Mouse (Mus musculus): ENCODE measurements around the gene Btbd8. TPM values are rescaled to one million over a fixed set of nuclear protein-coding genes. Genes with fewer than 3 reads are reported as not detected.

Btbd8 gene
- polyA plus RNA-seq, 1 experiment, result 1.2 TPM

GRCm38 (mm10) chr5:107491036-107491435, 53.2 kb downstream of the Btbd8 start:
- no peak for TF ChIP-seq POLR2A (IDR thresholded peaks at IDR 0.05; ENCODE audit: borderline replicate concordance, extremely low read depth, low read depth, low read length)
- TF ChIP-seq CTCF (IDR thresholded peaks at IDR 0.05; ENCODE audit: insufficient read depth, low read length), result no peak
- DNase-seq, result no peak
- no peaks in the 10 kb centered on the region for H3K4me1 ChIP-seq (ENCODE audit: control insufficient read depth, insufficient read depth, low read length)

GRCm38 (mm10) chr5:107492471-107492870, 54.7 kb downstream of the Btbd8 start:
- Histone ChIP-seq H3K4me1 (ENCODE audit: control insufficient read depth, insufficient read depth, low read length) (no peaks in the 10 kb centered on the region), H3K4me3 (replicated peaks; ENCODE audit: extremely low read depth, low read depth, low read length) (no peak overlapping the region)
- TF ChIP-seq POLR2A (IDR thresholded peaks at IDR 0.05; ENCODE audit: borderline replicate concordance, extremely low read depth, low read depth, low read length), result no peak
- TF ChIP-seq CTCF (IDR thresholded peaks at IDR 0.05; ENCODE audit: insufficient read depth, low read length), result no peak
- WGBS, result 93% methylated on average over 2 of the region's 2 CpGs
- no peak for DNase-seq

More at GRCm38 (mm10) chr5:107491036-107491435, 53.2 kb downstream of the Btbd8 start:
- 67% methylated on average over 9 of the region's 9 CpGs for WGBS
- no peak overlapping the region for H3K4me3 ChIP-seq (replicated peaks; ENCODE audit: extremely low read depth, low read depth, low read length)

- Histone ChIP-seq H3K4me3 (replicated peaks; ENCODE audit: extremely low read depth, low read depth, low read length) (no peak overlapping the region), H3K4me1 (ENCODE audit: control insufficient read depth, insufficient read depth, low read length) (no peaks in the 10 kb centered on the region; the same call in 1 of the 2 replicates)
- no peak for DNase-seq
- WGBS, result over 99% methylated on average over 5 of the region's 5 CpGs
- TF ChIP-seq CTCF (IDR thresholded peaks at IDR 0.05; ENCODE audit: insufficient read depth, low read length) (no peak), POLR2A (IDR thresholded peaks at IDR 0.05; ENCODE audit: borderline replicate concordance, extremely low read depth, low read depth, low read length) (no peak)
Observed at GRCm38 (mm10) chr5:107494759-107495158, 57.0 kb downstream of the Btbd8 start.

- TF ChIP-seq POLR2A (IDR thresholded peaks at IDR 0.05; ENCODE audit: borderline replicate concordance, extremely low read depth, low read depth, low read length) (no peak), CTCF (IDR thresholded peaks at IDR 0.05; ENCODE audit: insufficient read depth, low read length) (no peak)
- no peak overlapping the region for H3K4me3 ChIP-seq (replicated peaks; ENCODE audit: extremely low read depth, low read depth, low read length)
- no peak for DNase-seq
- H3K4me1 ChIP-seq (ENCODE audit: control insufficient read depth, insufficient read depth, low read length), result no peaks in the 10 kb centered on the region; the same call in 1 of the 2 replicates
- 89% methylated on average over 2 of the region's 2 CpGs for WGBS
Observed at GRCm38 (mm10) chr5:107496047-107496446, 58.2 kb downstream of the Btbd8 start.

GRCm38 (mm10) chr5:107497519-107498501, 60.0 kb downstream of the Btbd8 start:
- TF ChIP-seq CTCF (IDR thresholded peaks at IDR 0.05; ENCODE audit: insufficient read depth, low read length) (no peak), POLR2A (IDR thresholded peaks at IDR 0.05; ENCODE audit: borderline replicate concordance, extremely low read depth, low read depth, low read length) (no peak)
- 76% methylated on average over 10 of the region's 10 CpGs for WGBS
- H3K4me1 ChIP-seq (ENCODE audit: control insufficient read depth, insufficient read depth, low read length), result no peaks in the 10 kb centered on the region; the same call in 1 of the 2 replicates
- DNase-seq, result no peak
- no peak overlapping the region for H3K4me3 ChIP-seq (replicated peaks; ENCODE audit: extremely low read depth, low read depth, low read length)

GRCm38 (mm10) chr5:107498806-107499310, 61.1 kb downstream of the Btbd8 start:
- Histone ChIP-seq H3K4me3 (replicated peaks; ENCODE audit: extremely low read depth, low read depth, low read length) (no peak overlapping the region), H3K4me1 (ENCODE audit: control insufficient read depth, insufficient read depth, low read length) (no peaks in the 10 kb centered on the region; the same call in 1 of the 2 replicates)
- TF ChIP-seq CTCF (IDR thresholded peaks at IDR 0.05; ENCODE audit: insufficient read depth, low read length), result no peak
- TF ChIP-seq POLR2A (IDR thresholded peaks at IDR 0.05; ENCODE audit: borderline replicate concordance, extremely low read depth, low read depth, low read length), result no peak
- WGBS, result 78% methylated on average over 5 of the region's 5 CpGs
- no peak for DNase-seq

GRCm38 (mm10) chr5:107499891-107500535, 62.2 kb downstream of the Btbd8 start:
- TF ChIP-seq CTCF (IDR thresholded peaks at IDR 0.05; ENCODE audit: insufficient read depth, low read length) (no peak), POLR2A (IDR thresholded peaks at IDR 0.05; ENCODE audit: borderline replicate concordance, extremely low read depth, low read depth, low read length) (no peak)
- DNase-seq, result no peak
- 76% methylated on average over 5 of the region's 5 CpGs for WGBS
- Histone ChIP-seq H3K4me3 (replicated peaks; ENCODE audit: extremely low read depth, low read depth, low read length) (no peak overlapping the region), H3K4me1 (ENCODE audit: control insufficient read depth, insufficient read depth, low read length) (no peaks in the 10 kb centered on the region; the same call in 1 of the 2 replicates)

GRCm38 (mm10) chr5:107500741-107501140, 62.9 kb downstream of the Btbd8 start:
- H3K4me3 ChIP-seq (replicated peaks; ENCODE audit: extremely low read depth, low read depth, low read length), result no peak overlapping the region
- 80% methylated on average over 1 of the region's 1 CpGs for WGBS
- no peaks in the 10 kb centered on the region; the same call in 1 of the 2 replicates for H3K4me1 ChIP-seq (ENCODE audit: control insufficient read depth, insufficient read depth, low read length)
- no peak for TF ChIP-seq POLR2A (IDR thresholded peaks at IDR 0.05; ENCODE audit: borderline replicate concordance, extremely low read depth, low read depth, low read length)
- DNase-seq, result no peak

- TF ChIP-seq POLR2A (IDR thresholded peaks at IDR 0.05; ENCODE audit: borderline replicate concordance, extremely low read depth, low read depth, low read length) (no peak), CTCF (IDR thresholded peaks at IDR 0.05; ENCODE audit: insufficient read depth, low read length) (no peak)
- no peak for DNase-seq
- 79% methylated on average over 4 of the region's 4 CpGs for WGBS
- Histone ChIP-seq H3K4me3 (replicated peaks; ENCODE audit: extremely low read depth, low read depth, low read length) (no peak within 1 kb of the TSS), H3K4me1 (ENCODE audit: control insufficient read depth, insufficient read depth, low read length) (no peaks in the 10 kb centered on the region)
Observed at GRCm38 (mm10) chr5:107507321-107507720, 69.5 kb downstream of the Btbd8 start, which contains the start of gene Gm42669. Gene Gm42669, plus strand, starts transcription at chr5:107507621.
